Mouse (Mus musculus): ENCODE measurements around the gene Cfap97d1. TPM values are rescaled to one million over a fixed set of nuclear protein-coding genes. Genes with fewer than 3 reads are reported as not detected.

Gene Cfap97d1
- total and polyA plus RNA-seq, 2 experiments from 2014 or later: not detected

GRCm38 (mm10) chr11:102024875-102025274 lies 40.8 kb downstream of the Cfap97d1 start:
- DNase-seq (ENCODE audit: low spot score) (no peak), ATAC-seq (no peak)
- Histone ChIP-seq H3K4me2 (ENCODE audit: low read depth, low read length) (peak overlapping the region; percentile 79), H3K27ac (no peak overlapping the region), H3K27me3 (ENCODE audit: insufficient read depth, low read length) (no peaks in the 10 kb centered on the region), H3K9me3 (ENCODE audit: low read length) (no peaks in the 10 kb centered on the region), H3K4me1 (ENCODE audit: insufficient read depth, low read length) (peaks cover 4% of the 10 kb centered on the region; the same call in 1 of the 2 replicates), H3K4me3 (ENCODE audit: low read length) (peak overlapping the region; percentile 68; the same call in 1 of the 2 replicates), H3K9ac (replicated peaks; ENCODE audit: low read length) (no peak overlapping the region; the same call in 1 of the 2 replicates), H3K36me3 (ENCODE audit: insufficient read depth, low read length) (peaks cover 5% of the 10 kb centered on the region)
- TF ChIP-seq CTCF (IDR thresholded peaks at IDR 0.05; ENCODE audit: low read depth): no peak
- WGBS: 83% methylated on average over 4 of the region's 4 CpGs

GRCm38 (mm10) chr11:102025354-102025753 lies 41.3 kb downstream of the Cfap97d1 start:
- DNase-seq (ENCODE audit: low spot score) (no peak), ATAC-seq (no peak)
- no peaks in the 10 kb centered on the region for H3K27me3 ChIP-seq (ENCODE audit: insufficient read depth, low read length)
- 30% methylated on average over 7 of the region's 7 CpGs for WGBS
- TF ChIP-seq CTCF (IDR thresholded peaks at IDR 0.05; ENCODE audit: low read depth): no peak
- no peak overlapping the region for H3K27ac ChIP-seq
- peaks cover 4% of the 10 kb centered on the region; the same call in 1 of the 2 replicates for H3K4me1 ChIP-seq (ENCODE audit: insufficient read depth, low read length)
- peak overlapping the region; percentile 79 for H3K4me2 ChIP-seq (ENCODE audit: low read depth, low read length)
- peak overlapping the region; percentile 68 for H3K4me3 ChIP-seq (ENCODE audit: low read length)
- H3K9me3 ChIP-seq (ENCODE audit: low read length): no peaks in the 10 kb centered on the region
- H3K36me3 ChIP-seq (ENCODE audit: insufficient read depth, low read length): peaks cover 5% of the 10 kb centered on the region
- H3K9ac ChIP-seq (replicated peaks; ENCODE audit: low read length): peak overlapping the region; percentile 28; the same call in 1 of the 2 replicates

- no peaks in the 10 kb centered on the region for H3K9me3 ChIP-seq (ENCODE audit: low read length)
- peaks cover 4% of the 10 kb centered on the region; the same call in 1 of the 2 replicates for H3K4me1 ChIP-seq (ENCODE audit: insufficient read depth, low read length)
- peak overlapping the region; percentile 68 for H3K4me3 ChIP-seq (ENCODE audit: low read length)
- 3% methylated on average over 22 of the region's 23 CpGs for WGBS
- DNase-seq (ENCODE audit: low spot score) (peak; percentile 54), ATAC-seq (peak; percentile 24; the same call in 1 of the 2 replicates)
- peaks cover 5% of the 10 kb centered on the region for H3K36me3 ChIP-seq (ENCODE audit: insufficient read depth, low read length)
- H3K9ac ChIP-seq (replicated peaks; ENCODE audit: low read length): peak overlapping the region; percentile 76
- H3K4me2 ChIP-seq (ENCODE audit: low read depth, low read length): peak overlapping the region; percentile 79
- peak overlapping the region; percentile 82 for H3K27ac ChIP-seq
- no peaks in the 10 kb centered on the region for H3K27me3 ChIP-seq (ENCODE audit: insufficient read depth, low read length)
- no peak for TF ChIP-seq CTCF (IDR thresholded peaks at IDR 0.05; ENCODE audit: low read depth)
Observed at GRCm38 (mm10) chr11:102025991-102026660, 42.0 kb downstream of the Cfap97d1 start.

- Histone ChIP-seq H3K9me3 (ENCODE audit: low read length) (no peaks in the 10 kb centered on the region), H3K4me2 (ENCODE audit: low read depth, low read length) (peak overlapping the region; percentile 79), H3K4me1 (ENCODE audit: insufficient read depth, low read length) (peaks cover 4% of the 10 kb centered on the region; the same call in 1 of the 2 replicates), H3K36me3 (ENCODE audit: insufficient read depth, low read length) (peaks cover under 1% of the 10 kb centered on the region; the same call in 1 of the 2 replicates), H3K4me3 (ENCODE audit: low read length) (peak overlapping the region; percentile 68), H3K27ac (peak overlapping the region; percentile 82), H3K9ac (replicated peaks; ENCODE audit: low read length) (peak overlapping the region; percentile 76), H3K27me3 (ENCODE audit: insufficient read depth, low read length) (no peaks in the 10 kb centered on the region)
- ATAC-seq (peak; percentile 90), DNase-seq (ENCODE audit: low spot score) (peak; percentile 89)
- no peak for TF ChIP-seq CTCF (IDR thresholded peaks at IDR 0.05; ENCODE audit: low read depth)
- under 1% methylated on average over 45 of the region's 73 CpGs for WGBS
Observed at GRCm38 (mm10) chr11:102026694-102027360, 42.7 kb downstream of the Cfap97d1 start.

GRCm38 (mm10) chr11:102027361-102028017 lies 43.4 kb downstream of the Cfap97d1 start:
- peak; percentile 52 for TF ChIP-seq CTCF (IDR thresholded peaks at IDR 0.05; ENCODE audit: low read depth)
- no peaks in the 10 kb centered on the region for H3K27me3 ChIP-seq (ENCODE audit: insufficient read depth, low read length)
- no peaks in the 10 kb centered on the region for H3K9me3 ChIP-seq (ENCODE audit: low read length)
- peak overlapping the region; percentile 79 for H3K4me2 ChIP-seq (ENCODE audit: low read depth, low read length)
- peak overlapping the region; percentile 76 for H3K9ac ChIP-seq (replicated peaks; ENCODE audit: low read length)
- DNase-seq (ENCODE audit: low spot score): peak; percentile 54
- peak overlapping the region; percentile 68 for H3K4me3 ChIP-seq (ENCODE audit: low read length)
- peaks cover 4% of the 10 kb centered on the region; the same call in 1 of the 2 replicates for H3K4me1 ChIP-seq (ENCODE audit: insufficient read depth, low read length)
- ATAC-seq: no peak; the same call in 1 of the 2 replicates
- WGBS: 5% methylated on average over 12 of the region's 12 CpGs
- no peaks in the 10 kb centered on the region; the same call in 1 of the 2 replicates for H3K36me3 ChIP-seq (ENCODE audit: insufficient read depth, low read length)
- H3K27ac ChIP-seq: peak overlapping the region; percentile 82

GRCm38 (mm10) chr11:102028087-102028816 lies 44.2 kb downstream of the Cfap97d1 start, which contains the start of gene Mpp3:
Gene Mpp3, minus strand, starts transcription at chr11:102028461.
- H3K9ac ChIP-seq (replicated peaks; ENCODE audit: low read length): peak within 1 kb of the TSS; percentile 76; the same call in 1 of the 2 replicates
- peaks cover 4% of the 10 kb centered on the region; the same call in 1 of the 2 replicates for H3K4me1 ChIP-seq (ENCODE audit: insufficient read depth, low read length)
- H3K27me3 ChIP-seq (ENCODE audit: insufficient read depth, low read length): no peaks in the 10 kb centered on the region
- no peak for ATAC-seq
- H3K27ac ChIP-seq: peak within 1 kb of the TSS; percentile 82
- no peaks in the 10 kb centered on the region for H3K36me3 ChIP-seq (ENCODE audit: insufficient read depth, low read length)
- 64% methylated on average over 6 of the region's 6 CpGs for WGBS
- no peaks in the 10 kb centered on the region for H3K9me3 ChIP-seq (ENCODE audit: low read length)
- H3K4me2 ChIP-seq (ENCODE audit: low read depth, low read length): peak within 1 kb of the TSS; percentile 79
- H3K4me3 ChIP-seq (ENCODE audit: low read length): peak within 1 kb of the TSS; percentile 68
- TF ChIP-seq CTCF (IDR thresholded peaks at IDR 0.05; ENCODE audit: low read depth): no peak
- no peak for DNase-seq (ENCODE audit: low spot score)
